Mouse (Mus musculus): ENCODE measurements at regions not wholly inside any gene's neighbourhood (a gene's known extent, or its start where the extent isn't known, plus 50 kb on each side); places are given as distances from the start of the nearest gene placed in this dataset.

GRCm38 (mm10) chr7:113126010-113126409 lies 81.3 kb upstream of the Arntl start:
- H3K27ac ChIP-seq (replicated peaks in 1 of 2; ENCODE audit: control insufficient read depth in 1 of 2, insufficient read depth in 1 of 2, low read depth in 2 of 2, low read length in 2 of 2) = no peak overlapping the region
- H3K9me3 ChIP-seq (ENCODE audit: control insufficient read depth, low read length) = no peaks in the 10 kb centered on the region
- H3K4me3 ChIP-seq (ENCODE audit: control insufficient read depth in 1 of 2, insufficient read depth in 1 of 2, low read depth in 1 of 2, low read length in 2 of 2) = no peak overlapping the region
- no peak overlapping the region for H3K9ac ChIP-seq (ENCODE audit: low read length)
- H3K27me3 ChIP-seq (ENCODE audit: control insufficient read depth, insufficient read depth, low read length) = no peaks in the 10 kb centered on the region
- no peaks in the 10 kb centered on the region for H3K36me3 ChIP-seq (ENCODE audit: control insufficient read depth, insufficient read depth, low read length)
- ATAC-seq (ENCODE audit: insufficient number of reproducible peaks, insufficient read depth, low FRiP score, low read depth) = no peak
- no peak overlapping the region for H3K4me2 ChIP-seq (ENCODE audit: low read length)
- 69% methylated on average over 1 of the region's 1 CpGs for WGBS
- no peaks in the 10 kb centered on the region for H3K4me1 ChIP-seq (ENCODE audit: control insufficient read depth in 2 of 2, insufficient read depth in 2 of 2, low read length in 2 of 2)

DNA sequence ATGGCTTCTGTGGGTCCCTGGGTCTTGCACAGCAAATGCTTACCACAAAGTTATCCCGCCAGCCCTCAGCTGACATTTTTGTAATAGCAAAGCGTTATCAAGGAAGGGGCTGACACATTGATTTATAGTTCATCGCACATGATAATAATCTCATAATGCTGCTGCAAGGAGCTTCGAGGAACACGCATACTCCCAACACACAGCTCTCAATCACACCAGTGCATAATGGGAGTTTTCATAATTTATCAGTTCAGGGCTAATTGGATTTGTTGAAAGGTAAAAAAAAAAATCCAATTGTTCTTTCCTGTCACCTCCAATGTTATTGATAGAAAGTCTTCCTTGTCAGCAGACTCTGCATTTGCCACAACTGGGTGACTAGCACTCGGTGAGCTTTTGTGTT lies 76.7 kb upstream of the Arntl start:
- H3K4me3 ChIP-seq (ENCODE audit: control insufficient read depth in 1 of 2, insufficient read depth in 1 of 2, low read depth in 1 of 2, low read length in 2 of 2) = no peak overlapping the region
- no peaks in the 10 kb centered on the region for H3K9me3 ChIP-seq (ENCODE audit: control insufficient read depth, low read length)
- no peak for ATAC-seq (ENCODE audit: insufficient number of reproducible peaks, insufficient read depth, low FRiP score, low read depth)
- no peak overlapping the region for H3K4me2 ChIP-seq (ENCODE audit: low read length)
- H3K4me1 ChIP-seq (ENCODE audit: control insufficient read depth in 2 of 2, insufficient read depth in 2 of 2, low read length in 2 of 2) = 0 out of 4 replicates have a peak, but pooled peaks cover 0 to 2% of the 10 kb centered on the region in 2 experiments
- no peaks in the 10 kb centered on the region for H3K27me3 ChIP-seq (ENCODE audit: control insufficient read depth, insufficient read depth, low read length)
- H3K36me3 ChIP-seq (ENCODE audit: control insufficient read depth, insufficient read depth, low read length) = no peaks in the 10 kb centered on the region
- no peak overlapping the region for H3K9ac ChIP-seq (ENCODE audit: low read length)
- H3K27ac ChIP-seq (replicated peaks in 1 of 2; ENCODE audit: control insufficient read depth in 1 of 2, insufficient read depth in 1 of 2, low read depth in 2 of 2, low read length in 2 of 2) = no peak overlapping the region
- 78% methylated on average over 6 of the region's 6 CpGs for WGBS

DNA sequence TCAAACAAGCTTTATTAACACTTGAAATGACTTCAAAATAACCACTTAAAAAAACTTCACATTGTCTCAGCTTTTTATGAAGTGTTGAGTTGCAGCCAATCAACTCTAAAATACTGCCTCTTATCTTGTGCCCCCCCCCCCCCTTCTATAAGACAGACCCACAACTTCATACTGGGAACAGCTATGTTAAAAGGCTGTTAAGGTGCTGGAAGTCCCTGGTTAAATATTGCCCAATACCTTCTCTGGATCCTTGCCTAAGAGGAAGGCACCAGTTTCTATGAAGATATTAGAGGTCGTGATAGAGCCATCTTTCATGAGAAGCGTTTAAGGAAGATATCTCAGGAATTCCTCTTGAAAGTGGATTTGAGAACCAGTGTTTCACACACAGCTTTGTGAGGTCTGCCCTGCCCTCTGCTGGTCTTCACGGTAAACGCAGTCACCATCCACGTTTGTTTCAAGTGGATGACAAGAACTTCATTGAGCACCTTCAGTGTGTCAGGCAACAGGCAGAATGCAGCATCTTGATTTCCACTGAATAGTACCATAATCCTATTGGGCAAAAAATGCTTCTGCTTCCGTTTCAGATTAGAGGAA lies 75.2 kb upstream of the Arntl start:
- ATAC-seq (ENCODE audit: insufficient number of reproducible peaks, insufficient read depth, low FRiP score, low read depth) = no peak
- WGBS = under 1% methylated on average over 6 of the region's 6 CpGs
- Histone ChIP-seq H3K27ac (replicated peaks in 1 of 2; ENCODE audit: control insufficient read depth in 1 of 2, insufficient read depth in 1 of 2, low read depth in 2 of 2, low read length in 2 of 2) (no peak overlapping the region), H3K9me3 (ENCODE audit: control insufficient read depth, low read length) (no peaks in the 10 kb centered on the region), H3K27me3 (ENCODE audit: control insufficient read depth, insufficient read depth, low read length) (no peaks in the 10 kb centered on the region), H3K4me1 (ENCODE audit: control insufficient read depth in 2 of 2, insufficient read depth in 2 of 2, low read length in 2 of 2) (0 out of 4 replicates have a peak, but pooled peaks cover 0 to 2% of the 10 kb centered on the region in 2 experiments), H3K9ac (ENCODE audit: low read length) (no peak overlapping the region), H3K4me3 (ENCODE audit: control insufficient read depth in 1 of 2, insufficient read depth in 1 of 2, low read depth in 1 of 2, low read length in 2 of 2) (no peak overlapping the region), H3K4me2 (ENCODE audit: low read length) (no peak overlapping the region), H3K36me3 (ENCODE audit: control insufficient read depth, insufficient read depth, low read length) (no peaks in the 10 kb centered on the region)

DNA sequence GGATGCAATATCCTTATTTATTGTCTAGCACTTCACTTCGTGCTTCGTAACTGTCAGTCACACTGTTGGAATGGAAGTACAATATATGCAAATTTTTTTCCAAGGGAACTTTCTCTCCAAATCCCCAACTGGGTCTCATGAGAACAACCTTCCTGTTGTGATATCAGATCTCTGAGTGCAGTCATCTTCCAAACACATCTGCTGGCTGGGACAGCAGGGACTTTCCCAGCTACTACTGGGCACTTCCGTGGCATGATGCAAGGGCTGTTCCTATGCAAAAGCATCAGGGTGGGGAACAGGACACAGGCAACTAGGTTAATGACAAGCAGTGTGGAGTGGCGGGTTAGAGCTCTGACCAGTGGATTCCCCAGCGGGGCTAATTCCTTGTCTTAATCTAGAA lies 73.4 kb upstream of the Arntl start:
- Histone ChIP-seq H3K9me3 (ENCODE audit: control insufficient read depth, low read length) (no peaks in the 10 kb centered on the region), H3K27ac (replicated peaks in 1 of 2; ENCODE audit: control insufficient read depth in 1 of 2, insufficient read depth in 1 of 2, low read depth in 2 of 2, low read length in 2 of 2) (no peak overlapping the region), H3K36me3 (ENCODE audit: control insufficient read depth, insufficient read depth, low read length) (no peaks in the 10 kb centered on the region), H3K9ac (ENCODE audit: low read length) (no peak overlapping the region), H3K27me3 (ENCODE audit: control insufficient read depth, insufficient read depth, low read length) (no peaks in the 10 kb centered on the region), H3K4me2 (ENCODE audit: low read length) (no peak overlapping the region), H3K4me1 (ENCODE audit: control insufficient read depth in 2 of 2, insufficient read depth in 2 of 2, low read length in 2 of 2) (0 out of 4 replicates have a peak, but pooled peaks cover 0 to 2% of the 10 kb centered on the region in 2 experiments), H3K4me3 (ENCODE audit: control insufficient read depth in 1 of 2, insufficient read depth in 1 of 2, low read depth in 1 of 2, low read length in 2 of 2) (no peak overlapping the region)
- whole genome bisulfite sequencing = 72% methylated on average over 5 of the region's 5 CpGs
- ATAC-seq (ENCODE audit: insufficient number of reproducible peaks, insufficient read depth, low FRiP score, low read depth) = no peak

DNA sequence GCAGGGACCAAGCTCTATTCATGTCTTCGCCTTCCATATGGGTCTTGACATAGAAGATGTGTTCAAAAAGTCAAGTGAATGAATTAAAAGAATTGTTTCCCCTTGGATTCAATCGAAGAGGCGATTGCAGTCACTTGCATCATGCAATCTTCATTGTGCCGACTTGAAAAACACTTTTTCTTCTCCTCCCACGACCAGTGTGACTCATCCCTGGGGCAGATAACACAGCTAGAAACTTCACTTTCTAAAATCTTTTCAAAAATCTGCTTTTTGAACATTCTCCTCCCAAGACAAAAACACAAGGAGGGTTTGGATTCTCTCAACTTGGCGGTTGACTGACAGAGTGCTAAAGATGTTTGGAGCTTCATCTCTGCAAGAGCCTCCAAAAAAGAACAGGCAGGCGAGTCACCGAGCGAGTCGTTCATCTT lies 67.2 kb upstream of the Arntl start:
- Histone ChIP-seq H3K4me1 (ENCODE audit: control insufficient read depth in 2 of 2, insufficient read depth in 2 of 2, low read length in 2 of 2) (no peaks in the 10 kb centered on the region), H3K36me3 (ENCODE audit: control insufficient read depth, insufficient read depth, low read length) (no peaks in the 10 kb centered on the region), H3K27me3 (ENCODE audit: control insufficient read depth, insufficient read depth, low read length) (no peaks in the 10 kb centered on the region; the same call in 1 of the 2 replicates), H3K9ac (ENCODE audit: low read length) (no peak overlapping the region), H3K4me2 (ENCODE audit: low read length) (no peak overlapping the region), H3K4me3 (ENCODE audit: control insufficient read depth in 1 of 2, insufficient read depth in 1 of 2, low read depth in 1 of 2, low read length in 2 of 2) (no peak overlapping the region), H3K27ac (replicated peaks in 1 of 2; ENCODE audit: control insufficient read depth in 1 of 2, insufficient read depth in 1 of 2, low read depth in 2 of 2, low read length in 2 of 2) (no peak overlapping the region), H3K9me3 (ENCODE audit: control insufficient read depth, low read length) (no peaks in the 10 kb centered on the region)
- WGBS = 58% methylated on average over 10 of the region's 10 CpGs
- no peak for ATAC-seq (ENCODE audit: insufficient number of reproducible peaks, insufficient read depth, low FRiP score, low read depth)

- no peak for ATAC-seq (ENCODE audit: insufficient number of reproducible peaks, insufficient read depth, low FRiP score, low read depth)
- no peak overlapping the region for H3K4me3 ChIP-seq (ENCODE audit: control insufficient read depth in 1 of 2, insufficient read depth in 1 of 2, low read depth in 1 of 2, low read length in 2 of 2)
- H3K27me3 ChIP-seq (ENCODE audit: control insufficient read depth, insufficient read depth, low read length) = no peaks in the 10 kb centered on the region; the same call in 1 of the 2 replicates
These were observed 65.2 kb upstream of the Arntl start for GRCm38 (mm10) chr7:113141846-113142683.

GRCm38 (mm10) chr7:113143552-113143951 lies 63.7 kb upstream of the Arntl start:
- ATAC-seq (ENCODE audit: insufficient number of reproducible peaks, insufficient read depth, low FRiP score, low read depth) = no peak
- H3K4me1 ChIP-seq (ENCODE audit: control insufficient read depth in 2 of 2, insufficient read depth in 2 of 2, low read length in 2 of 2) = peaks cover 0 to 7% of the 10 kb centered on the region in 2 experiments; a peak in 2 of 4 replicates
- H3K27ac ChIP-seq (replicated peaks in 1 of 2; ENCODE audit: control insufficient read depth in 1 of 2, insufficient read depth in 1 of 2, low read depth in 2 of 2, low read length in 2 of 2) = no peak overlapping the region
- H3K9me3 ChIP-seq (ENCODE audit: control insufficient read depth, low read length) = no peaks in the 10 kb centered on the region
- H3K4me3 ChIP-seq (ENCODE audit: control insufficient read depth in 1 of 2, insufficient read depth in 1 of 2, low read depth in 1 of 2, low read length in 2 of 2) = no peak overlapping the region
- no peaks in the 10 kb centered on the region; the same call in 1 of the 2 replicates for H3K27me3 ChIP-seq (ENCODE audit: control insufficient read depth, insufficient read depth, low read length)
- 6% methylated on average over 7 of the region's 7 CpGs for WGBS
- no peak overlapping the region for H3K9ac ChIP-seq (ENCODE audit: low read length)
- H3K4me2 ChIP-seq (ENCODE audit: low read length) = no peak overlapping the region
- no peaks in the 10 kb centered on the region for H3K36me3 ChIP-seq (ENCODE audit: control insufficient read depth, insufficient read depth, low read length)

More at GRCm38 (mm10) chr7:113141846-113142683, 65.2 kb upstream of the Arntl start:
- WGBS = 57% methylated on average over 10 of the region's 10 CpGs
- Histone ChIP-seq H3K9me3 (ENCODE audit: control insufficient read depth, low read length) (no peaks in the 10 kb centered on the region), H3K36me3 (ENCODE audit: control insufficient read depth, insufficient read depth, low read length) (no peaks in the 10 kb centered on the region), H3K27ac (replicated peaks in 1 of 2; ENCODE audit: control insufficient read depth in 1 of 2, insufficient read depth in 1 of 2, low read depth in 2 of 2, low read length in 2 of 2) (no peak overlapping the region), H3K9ac (ENCODE audit: low read length) (no peak overlapping the region), H3K4me1 (ENCODE audit: control insufficient read depth in 2 of 2, insufficient read depth in 2 of 2, low read length in 2 of 2) (no peaks in the 10 kb centered on the region), H3K4me2 (ENCODE audit: low read length) (no peak overlapping the region)

Measured in heart, embryonic 14.5 days (tissue).